Mouse (Mus musculus) erythroblast, adult 5-6 weeks (primary cell): ENCODE results near the gene Fam120a. TPM values are rescaled to one million over a fixed set of nuclear protein-coding genes. Genes with fewer than 3 reads are reported as not detected.

Experiments
- ATAC-seq: replicated peaks from 2 replicates; pipeline ENCODE4 v1.8.0; 2016; ENCODE audit warnings: moderate number of reproducible peaks, mild to moderate bottlenecking, moderate TSS enrichment, inconsistent platforms; ENCODE audit not compliant: poor library complexity, low FRiP score, severe bottlenecking
- total RNA-seq, 2 experiments: library from RNA; stranded (forward) in 1 of 2; stranded (reverse) in 1 of 2; fragments of 150-400 nt in 1 of 2; fragments of 200-764, 138-1000 nt in 1 of 2; gene quantifications; 2 replicates each; pipeline versions ENCODE4 v1.2.3 to v1.2.4; 2015 to 2017; ENCODE audit warnings: low replicate concordance in 2 of 2

The Fam120a gene
- total RNA-seq, 2 experiments from 2014 or later: 47.6 to 81.5 TPM

GRCm38 (mm10) chr13:48966851-48967821 is 681 bp downstream of the Fam120a start:
- peak; percentile 36 for ATAC-seq

GRCm38 (mm10) chr13:48965559-48966525 is 2.0 kb downstream of the Fam120a start:
- ATAC-seq: peak; percentile 63

GRCm38 (mm10) chr13:48964850-48965249 is 3.0 kb downstream of the Fam120a start:
- no peak for ATAC-seq

GRCm38 (mm10) chr13:48963111-48963510 is 4.7 kb downstream of the Fam120a start:
- ATAC-seq: no peak

GRCm38 (mm10) chr13:48962519-48962918 is 5.3 kb downstream of the Fam120a start:
- ATAC-seq: no peak

GRCm38 (mm10) chr13:48958608-48959007 is 9.2 kb downstream of the Fam120a start:
- ATAC-seq: no peak

- no peak for ATAC-seq
Measured at GRCm38 (mm10) chr13:48954825-48955224, 13.0 kb downstream of the Fam120a start.

- no peak for ATAC-seq
Measured at GRCm38 (mm10) chr13:48950600-48951241, 17.1 kb downstream of the Fam120a start.

- no peak for ATAC-seq
Measured at GRCm38 (mm10) chr13:48948951-48949350, 18.9 kb downstream of the Fam120a start.

GRCm38 (mm10) chr13:48944571-48944970 is 23.2 kb downstream of the Fam120a start:
- ATAC-seq: no peak

GRCm38 (mm10) chr13:48942471-48942870 is 25.3 kb downstream of the Fam120a start:
- ATAC-seq: peak; percentile 70

- no peak for ATAC-seq
Measured at GRCm38 (mm10) chr13:48941773-48942172, 26.0 kb downstream of the Fam120a start.

- ATAC-seq: no peak
Measured at GRCm38 (mm10) chr13:48934597-48934996, 33.2 kb downstream of the Fam120a start.

GRCm38 (mm10) chr13:48932692-48933091 is 35.1 kb downstream of the Fam120a start:
- ATAC-seq: 0 out of 2 replicates have a peak, but pooled peaks have one; percentile 38

GRCm38 (mm10) chr13:48931687-48932086 is 36.1 kb downstream of the Fam120a start:
- no peak for ATAC-seq

GRCm38 (mm10) chr13:48931232-48931631 is 36.6 kb downstream of the Fam120a start:
- no peak for ATAC-seq

GRCm38 (mm10) chr13:48929535-48930110 is 38.2 kb downstream of the Fam120a start:
- no peak for ATAC-seq

GRCm38 (mm10) chr13:48927609-48928008 is 40.2 kb downstream of the Fam120a start:
- no peak for ATAC-seq

- no peak for ATAC-seq
Measured at GRCm38 (mm10) chr13:48922712-48923111, 45.1 kb downstream of the Fam120a start.
